Mouse (Mus musculus): Measurements from ENCODE around the gene Rps6ka5. TPM values are rescaled to one million over a fixed set of nuclear protein-coding genes. Genes with fewer than 3 reads are reported as not detected.
A peak's percentile ranks its signal among the peaks of the same experiment; 100 is the strongest.

Gene Rps6ka5
- polyA plus RNA-seq (2012; fragmentation: generic; extraction: Trizol): 1.9 TPM

DNA sequence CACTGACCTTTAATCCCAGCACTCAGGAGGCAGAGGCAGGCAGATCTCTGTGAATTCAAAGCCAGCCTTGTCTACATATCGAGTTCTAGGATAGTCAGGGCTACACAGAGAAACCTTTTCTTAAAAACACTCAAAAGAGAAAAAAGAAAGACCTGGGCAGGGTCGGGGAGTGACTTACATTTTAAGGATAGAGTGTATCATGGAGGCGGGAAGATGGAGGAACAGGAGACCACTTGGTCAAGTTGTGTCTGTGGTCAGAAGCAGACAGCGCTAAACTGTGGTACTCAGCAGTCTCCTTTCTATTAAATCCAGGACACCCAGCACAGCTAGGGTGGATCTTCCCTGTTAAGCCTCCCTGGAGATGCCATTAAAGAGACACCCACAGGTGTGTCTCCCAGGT lies at the start of gene Rps6ka5:
Gene Rps6ka5, minus strand, starts transcription at position 333 of the 400 bp plus-strand sequence.
- no peaks in the 10 kb centered on the region for H3K79me2 ChIP-seq (ENCODE audit: control insufficient read depth, insufficient read depth)
- H3K4me3 ChIP-seq: no peak within 1 kb of the TSS
- TF ChIP-seq USF1 (IDR thresholded peaks at IDR 0.05; ENCODE audit: low read depth) (no peak), MAX (IDR thresholded peaks at IDR 0.05; ENCODE audit: low read depth) (no peak), POLR2AphosphoS2 (IDR thresholded peaks at IDR 0.05; ENCODE audit: insufficient read length, low read depth) (no peak), CEBPB (IDR thresholded peaks at IDR 0.05; ENCODE audit: insufficient read depth, poor library complexity, severe bottlenecking) (no peak), REST (IDR thresholded peaks at IDR 0.05; ENCODE audit: insufficient read depth, insufficient read length) (no peak), TCF3 (IDR thresholded peaks at IDR 0.05; ENCODE audit: insufficient read length, low read depth) (no peak), E2F4 (IDR thresholded peaks at IDR 0.05; ENCODE audit: insufficient read depth) (no peak), MYOD1 (IDR thresholded peaks at IDR 0.05; ENCODE audit: control insufficient read depth in 1 of 3, insufficient read length in 2 of 3, low read depth in 2 of 3) (no peak), MYOG (IDR thresholded peaks at IDR 0.05; ENCODE audit: control insufficient read depth in 1 of 3, insufficient read depth in 1 of 3, insufficient read length in 2 of 3, low read depth in 2 of 3) (no peak), TCF12 (IDR thresholded peaks at IDR 0.05; ENCODE audit: insufficient read depth, poor library complexity, severe bottlenecking) (no peak), POLR2A (IDR thresholded peaks at IDR 0.05; ENCODE audit: insufficient read length, low read depth) (no peak), SRF (IDR thresholded peaks at IDR 0.05; ENCODE audit: control insufficient read depth, insufficient read length, low read depth) (no peak)
- peak within 1 kb of the TSS; percentile 87 for H3K4me2 ChIP-seq (ENCODE audit: low read depth)
- peaks cover 9% of the 10 kb centered on the region for H3K27me3 ChIP-seq (ENCODE audit: control insufficient read depth, insufficient read depth, insufficient read length)
- no peak within 1 kb of the TSS for H3ac ChIP-seq (ENCODE audit: control insufficient read depth, insufficient read length)
- H3K36me3 ChIP-seq (ENCODE audit: control insufficient read depth, insufficient read depth): no peaks in the 10 kb centered on the region

DNA sequence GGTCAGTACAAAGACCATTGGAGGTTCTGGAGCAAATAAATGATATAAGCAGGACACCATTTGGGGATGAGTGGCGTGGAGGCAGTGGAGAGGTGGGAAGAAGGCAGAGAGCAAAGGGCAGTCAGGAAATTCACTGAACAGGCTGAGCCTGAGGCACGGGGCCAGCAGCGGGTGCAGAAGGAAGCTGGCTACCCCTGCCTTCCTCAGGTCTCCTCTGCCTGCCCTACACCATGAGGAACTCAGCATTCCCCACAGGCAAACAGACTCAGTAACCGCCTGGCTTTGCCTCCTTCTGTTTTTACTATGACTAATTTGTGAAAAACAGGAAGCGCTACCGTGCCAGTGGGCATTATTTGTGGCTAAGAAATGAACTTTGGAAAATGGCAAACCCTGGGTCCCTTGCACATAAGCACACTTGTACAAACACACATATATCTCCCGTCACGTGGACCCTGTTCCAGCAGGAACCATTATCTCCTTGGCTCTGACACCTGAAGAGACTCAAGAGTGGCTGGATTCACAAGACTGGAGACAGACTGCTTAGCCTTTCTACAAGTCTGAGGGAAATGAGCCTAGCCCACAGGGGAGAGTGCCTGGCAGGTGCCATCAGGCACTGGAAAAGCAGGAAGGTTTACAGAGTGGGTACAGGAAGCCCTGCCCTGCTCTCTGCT lies 49.3 kb upstream of the Rps6ka5 start:
- TF ChIP-seq USF1 (IDR thresholded peaks at IDR 0.05; ENCODE audit: low read depth) (peak; percentile 45), TCF3 (IDR thresholded peaks at IDR 0.05; ENCODE audit: insufficient read length, low read depth) (no peak)
- H3K79me2 ChIP-seq (ENCODE audit: control insufficient read depth, insufficient read depth): no peaks in the 10 kb centered on the region
- no peak overlapping the region for H3ac ChIP-seq (ENCODE audit: control insufficient read depth, insufficient read length)
- H3K36me3 ChIP-seq (ENCODE audit: control insufficient read depth, insufficient read depth): no peaks in the 10 kb centered on the region
- peak overlapping the region; percentile 8 for H3K4me2 ChIP-seq (ENCODE audit: low read depth)
- no peaks in the 10 kb centered on the region for H3K27me3 ChIP-seq (ENCODE audit: control insufficient read depth, insufficient read depth, insufficient read length)
- no peak overlapping the region for H3K4me3 ChIP-seq

DNA sequence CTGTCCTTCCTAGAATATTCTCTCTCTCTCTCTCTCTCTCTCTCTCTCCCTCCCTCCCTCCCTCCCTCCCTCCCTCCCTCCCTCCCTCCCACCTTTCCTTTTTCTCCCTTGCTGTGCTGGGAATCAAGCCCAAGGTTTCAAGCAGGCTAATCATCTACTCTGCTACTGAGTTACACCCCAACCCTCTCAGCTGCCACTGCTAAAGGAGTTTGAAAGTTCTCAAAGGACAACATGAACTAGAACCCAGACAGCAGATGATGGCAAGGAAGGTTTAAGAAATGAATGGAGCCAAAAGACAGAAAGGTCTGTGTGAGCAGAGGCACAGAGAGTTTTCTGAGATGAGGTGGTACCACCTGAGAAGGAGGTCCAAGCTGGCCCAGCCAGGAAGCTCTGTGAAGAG lies 48.5 kb upstream of the Rps6ka5 start:
- peak overlapping the region; percentile 8 for H3K4me2 ChIP-seq (ENCODE audit: low read depth)
- TF ChIP-seq E2F4 (IDR thresholded peaks at IDR 0.05; ENCODE audit: insufficient read depth): no peak
- no peak for TF ChIP-seq USF1 (IDR thresholded peaks at IDR 0.05; ENCODE audit: low read depth)
- TF ChIP-seq MYOG (IDR thresholded peaks at IDR 0.05; ENCODE audit: control insufficient read depth in 1 of 3, insufficient read depth in 1 of 3, insufficient read length in 2 of 3, low read depth in 2 of 3): no peak
- H3ac ChIP-seq (ENCODE audit: control insufficient read depth, insufficient read length): no peak overlapping the region
- no peaks in the 10 kb centered on the region for H3K36me3 ChIP-seq (ENCODE audit: control insufficient read depth, insufficient read depth)
- no peak overlapping the region for H3K4me3 ChIP-seq
- H3K79me2 ChIP-seq (ENCODE audit: control insufficient read depth, insufficient read depth): no peaks in the 10 kb centered on the region
- H3K27me3 ChIP-seq (ENCODE audit: control insufficient read depth, insufficient read depth, insufficient read length): no peaks in the 10 kb centered on the region

DNA sequence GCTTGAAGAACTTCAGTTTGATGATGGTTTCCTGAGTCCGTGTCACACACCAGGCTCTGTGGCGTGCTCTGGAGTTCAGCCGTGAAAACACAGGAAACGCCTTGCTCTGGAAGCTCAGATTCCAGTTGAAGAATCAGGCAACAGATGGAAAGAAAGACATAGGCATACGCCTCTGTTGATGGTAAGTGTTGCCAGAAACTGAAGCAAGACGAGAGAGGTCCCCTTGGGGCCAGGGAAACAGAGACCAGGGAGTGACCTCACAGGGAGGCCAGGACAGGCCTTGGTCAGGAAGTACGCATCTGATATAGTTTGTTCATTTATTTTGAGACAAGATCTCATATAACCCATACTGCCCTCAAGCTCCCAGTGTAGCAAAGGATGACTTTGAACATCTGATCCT lies 48.0 kb upstream of the Rps6ka5 start:
- Histone ChIP-seq H3K4me3 (no peak overlapping the region), H3K36me3 (ENCODE audit: control insufficient read depth, insufficient read depth) (no peaks in the 10 kb centered on the region), H3K4me2 (ENCODE audit: low read depth) (no peak overlapping the region), H3K79me2 (ENCODE audit: control insufficient read depth, insufficient read depth) (no peaks in the 10 kb centered on the region), H3K27me3 (ENCODE audit: control insufficient read depth, insufficient read depth, insufficient read length) (no peaks in the 10 kb centered on the region), H3ac (ENCODE audit: control insufficient read depth, insufficient read length) (no peak overlapping the region)
- TF ChIP-seq REST (IDR thresholded peaks at IDR 0.05; ENCODE audit: insufficient read depth, insufficient read length): no peak
- TF ChIP-seq POLR2AphosphoS2 (IDR thresholded peaks at IDR 0.05; ENCODE audit: insufficient read length, low read depth): no peak
- TF ChIP-seq MYOG (IDR thresholded peaks at IDR 0.05; ENCODE audit: control insufficient read depth in 1 of 3, insufficient read depth in 1 of 3, insufficient read length in 2 of 3, low read depth in 2 of 3): no peak
- TF ChIP-seq TCF12 (IDR thresholded peaks at IDR 0.05; ENCODE audit: insufficient read depth, poor library complexity, severe bottlenecking): no peak
- TF ChIP-seq E2F4 (IDR thresholded peaks at IDR 0.05; ENCODE audit: insufficient read depth): no peak
- TF ChIP-seq USF1 (IDR thresholded peaks at IDR 0.05; ENCODE audit: low read depth): no peak
- no peak for TF ChIP-seq MYOD1 (IDR thresholded peaks at IDR 0.05; ENCODE audit: control insufficient read depth in 1 of 3, insufficient read length in 2 of 3, low read depth in 2 of 3)
- TF ChIP-seq MAX (IDR thresholded peaks at IDR 0.05; ENCODE audit: low read depth): no peak
- no peak for TF ChIP-seq SRF (IDR thresholded peaks at IDR 0.05; ENCODE audit: control insufficient read depth, insufficient read length, low read depth)
- TF ChIP-seq POLR2A (IDR thresholded peaks at IDR 0.05; ENCODE audit: insufficient read length, low read depth): no peak
- no peak for TF ChIP-seq TCF3 (IDR thresholded peaks at IDR 0.05; ENCODE audit: insufficient read length, low read depth)
- no peak for TF ChIP-seq CEBPB (IDR thresholded peaks at IDR 0.05; ENCODE audit: insufficient read depth, poor library complexity, severe bottlenecking)

DNA sequence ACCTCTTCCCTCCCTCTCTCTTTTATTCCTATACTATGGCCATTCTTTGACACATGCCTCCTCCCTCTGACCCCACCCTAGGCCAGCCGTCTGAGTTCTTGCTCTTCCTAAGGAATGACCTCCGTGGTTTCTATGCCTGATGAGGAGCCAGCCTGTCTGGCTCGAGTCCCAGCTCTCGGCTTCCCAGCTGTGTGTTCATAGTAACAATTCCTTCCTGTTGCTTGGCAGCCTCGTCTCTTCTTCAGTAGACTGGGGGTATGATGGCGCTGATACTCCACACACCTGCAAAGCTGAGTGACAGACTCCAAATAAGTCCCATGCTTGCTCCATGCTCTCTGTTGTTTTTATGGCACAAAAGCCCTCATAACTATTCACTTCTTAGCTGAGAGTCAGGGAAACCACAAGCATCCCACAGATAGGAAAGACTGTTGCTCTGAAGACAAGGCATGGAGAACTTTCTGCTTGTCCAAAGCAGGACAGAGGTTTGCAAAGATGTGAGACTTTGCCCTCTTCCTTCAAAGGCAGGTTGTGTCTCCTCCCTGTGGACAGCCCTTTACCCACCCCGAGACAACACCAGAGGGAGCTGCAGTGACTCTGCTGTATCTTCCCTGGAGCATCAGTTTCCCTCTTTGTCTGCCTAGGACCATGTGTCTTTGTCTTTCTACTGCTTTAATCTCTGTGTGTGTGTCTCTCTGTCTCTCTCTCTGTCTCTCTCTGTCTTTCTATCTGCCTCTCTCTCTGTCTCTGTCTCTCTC lies 45.6 kb upstream of the Rps6ka5 start:
- no peak overlapping the region for H3ac ChIP-seq (ENCODE audit: control insufficient read depth, insufficient read length)
- no peaks in the 10 kb centered on the region for H3K79me2 ChIP-seq (ENCODE audit: control insufficient read depth, insufficient read depth)
- H3K27me3 ChIP-seq (ENCODE audit: control insufficient read depth, insufficient read depth, insufficient read length): no peaks in the 10 kb centered on the region
- peak overlapping the region; percentile 40 for H3K4me2 ChIP-seq (ENCODE audit: low read depth)
- no peaks in the 10 kb centered on the region for H3K36me3 ChIP-seq (ENCODE audit: control insufficient read depth, insufficient read depth)
- no peak overlapping the region for H3K4me3 ChIP-seq
- TF ChIP-seq REST (IDR thresholded peaks at IDR 0.05; ENCODE audit: insufficient read depth, insufficient read length) (no peak), E2F4 (IDR thresholded peaks at IDR 0.05; ENCODE audit: insufficient read depth) (no peak), POLR2A (IDR thresholded peaks at IDR 0.05; ENCODE audit: insufficient read length, low read depth) (no peak), TCF12 (IDR thresholded peaks at IDR 0.05; ENCODE audit: insufficient read depth, poor library complexity, severe bottlenecking) (no peak), POLR2AphosphoS2 (IDR thresholded peaks at IDR 0.05; ENCODE audit: insufficient read length, low read depth) (no peak), TCF3 (IDR thresholded peaks at IDR 0.05; ENCODE audit: insufficient read length, low read depth) (no peak), MYOD1 (IDR thresholded peaks at IDR 0.05; ENCODE audit: control insufficient read depth in 1 of 3, insufficient read length in 2 of 3, low read depth in 2 of 3) (no peak), SRF (IDR thresholded peaks at IDR 0.05; ENCODE audit: control insufficient read depth, insufficient read length, low read depth) (no peak)
